Mouse (Mus musculus) lung, postnatal 4 days (tissue): ENCODE results near the gene Cspg4.
"Not testable (repeated sequence)": the region's sequence is repeated elsewhere in the genome, so short reads cannot be mapped to it uniquely, and the experiment has no call there.

Experiments
- DNase-seq, 2 experiments: peaks; one replicate each; pipeline ENCODE4 v3.0.0; 2021

The Cspg4 gene

DNA sequence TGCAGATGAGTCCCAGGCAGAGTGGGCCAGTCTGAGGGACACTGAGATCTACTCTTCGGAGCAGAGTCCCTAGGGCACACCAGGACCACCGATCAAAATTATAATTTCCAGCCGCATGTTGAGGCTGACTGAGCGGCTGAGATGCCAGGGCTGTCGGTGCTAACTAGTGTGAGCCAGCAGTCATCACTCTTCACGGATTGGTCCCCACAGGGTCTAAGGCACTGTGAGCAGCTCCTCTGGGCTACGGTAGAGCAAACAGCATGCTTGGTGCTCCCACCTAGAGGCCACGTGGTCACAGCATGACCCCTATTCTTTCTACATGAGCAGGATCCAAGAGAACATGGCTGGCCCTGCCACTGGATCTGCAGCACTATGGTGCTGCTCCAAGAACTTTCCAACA lies 28.5 kb downstream of the Cspg4 start:
- DNase-seq, result no peak

DNA sequence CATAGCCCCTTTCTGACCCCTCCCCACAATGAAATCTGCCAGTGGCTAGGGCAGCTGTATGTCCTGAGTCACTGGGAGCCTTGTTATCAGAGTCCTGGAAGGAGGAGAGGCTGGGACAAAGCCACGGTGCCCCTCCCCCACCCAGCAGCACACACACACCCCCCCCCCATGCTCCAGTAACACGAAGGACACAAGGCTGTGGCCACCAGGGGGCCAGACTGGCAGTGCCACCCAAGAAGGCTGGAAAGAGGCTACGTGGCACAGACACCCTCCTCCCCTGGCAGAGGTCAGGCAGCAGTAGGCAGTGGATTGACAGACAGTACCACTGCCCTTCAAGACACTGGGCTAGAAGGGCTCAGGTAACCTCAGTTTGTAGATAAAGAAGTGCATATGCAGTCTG lies 29.2 kb downstream of the Cspg4 start:
- DNase-seq, result peak; percentile 64 to 75

DNA sequence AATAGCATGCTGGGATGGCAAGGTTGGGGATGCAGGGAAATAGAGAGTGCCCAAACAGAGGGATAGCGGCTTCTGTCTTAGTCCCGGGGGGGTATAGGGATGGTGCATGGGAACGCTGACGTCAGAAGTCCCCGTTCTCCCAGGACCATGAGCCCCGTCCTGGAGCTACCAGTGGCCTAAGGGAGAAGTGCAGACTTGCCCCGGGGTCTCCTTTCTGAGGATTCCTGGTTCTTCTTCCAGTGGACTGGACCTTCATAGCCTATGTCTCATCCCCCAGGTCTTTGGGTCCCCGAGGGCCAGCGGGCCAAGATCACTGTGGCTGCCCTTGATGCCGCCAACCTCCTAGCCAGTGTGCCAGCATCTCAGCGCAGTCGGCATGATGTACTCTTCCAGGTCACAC lies 31.9 kb downstream of the Cspg4 start:
- no peak for DNase-seq

DNA sequence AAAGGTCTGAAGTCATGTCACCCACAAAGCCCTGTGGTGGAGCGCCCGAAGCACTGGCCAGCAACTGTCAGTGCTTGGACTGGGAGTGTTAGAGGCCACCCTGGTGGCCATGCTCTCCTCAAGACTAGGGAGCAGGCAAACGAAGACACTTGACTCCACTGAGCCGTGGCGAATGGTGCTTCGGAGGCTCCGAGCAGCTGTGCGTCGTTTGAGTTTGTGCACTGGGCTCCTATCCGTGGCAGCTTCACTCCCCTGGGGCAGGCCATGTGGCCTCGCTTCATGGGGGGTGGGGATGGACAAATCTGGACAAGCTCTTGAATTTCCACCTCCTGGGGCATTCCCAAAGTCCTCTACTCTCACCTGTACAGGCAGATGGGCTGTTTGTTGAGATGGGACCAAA lies 34.6 kb downstream of the Cspg4 start:
- DNase-seq, result no peak

- no peak for DNase-seq
These were observed 35.2 kb downstream of the Cspg4 start for GRCm38 (mm10) chr9:56900060-56900459.

DNA sequence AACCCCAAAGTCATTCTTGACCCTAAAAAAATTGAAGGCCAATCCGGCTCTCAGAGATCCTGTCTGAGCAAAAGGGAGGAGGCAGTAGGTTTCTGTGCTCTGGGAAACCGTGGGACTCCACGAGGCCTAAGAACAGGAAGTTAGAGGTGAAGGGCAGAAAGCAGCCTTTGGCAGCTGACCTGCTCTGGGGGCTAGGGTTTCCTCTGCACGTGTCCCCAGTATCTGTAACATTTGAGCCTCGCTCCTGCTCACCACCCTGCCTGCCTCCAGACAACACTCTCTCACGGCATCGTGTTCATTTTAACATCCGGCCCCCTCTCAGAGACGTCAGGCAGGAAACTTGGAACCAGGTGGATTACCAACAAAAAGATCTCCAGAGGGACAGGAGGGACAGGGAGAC lies 35.7 kb downstream of the Cspg4 start:
- no peak for DNase-seq

DNA sequence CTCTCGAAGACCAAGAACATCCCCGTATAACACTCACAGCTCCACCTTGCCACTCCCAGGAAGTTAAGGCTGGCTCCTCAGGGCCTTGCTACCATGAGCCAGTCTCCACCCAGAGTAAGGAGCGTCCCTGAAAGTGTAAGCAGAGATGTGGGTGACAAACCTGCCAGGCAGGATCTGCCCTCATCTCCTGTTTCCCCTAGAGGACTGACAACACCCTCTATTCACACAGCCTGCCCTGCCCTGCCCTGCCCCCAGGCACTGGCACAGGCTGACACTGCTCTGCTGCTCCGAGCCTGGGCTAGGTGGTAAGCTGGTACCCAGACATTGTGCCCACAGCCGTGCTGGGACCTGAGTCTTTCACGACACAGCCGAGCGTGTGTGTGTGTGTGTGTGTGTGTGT lies 36.4 kb downstream of the Cspg4 start:
- peak in 1 of 2 experiments; percentile 60 for DNase-seq

- no peak for DNase-seq
These were observed 38.8 kb downstream of the Cspg4 start for GRCm38 (mm10) chr9:56903662-56904061.

DNA sequence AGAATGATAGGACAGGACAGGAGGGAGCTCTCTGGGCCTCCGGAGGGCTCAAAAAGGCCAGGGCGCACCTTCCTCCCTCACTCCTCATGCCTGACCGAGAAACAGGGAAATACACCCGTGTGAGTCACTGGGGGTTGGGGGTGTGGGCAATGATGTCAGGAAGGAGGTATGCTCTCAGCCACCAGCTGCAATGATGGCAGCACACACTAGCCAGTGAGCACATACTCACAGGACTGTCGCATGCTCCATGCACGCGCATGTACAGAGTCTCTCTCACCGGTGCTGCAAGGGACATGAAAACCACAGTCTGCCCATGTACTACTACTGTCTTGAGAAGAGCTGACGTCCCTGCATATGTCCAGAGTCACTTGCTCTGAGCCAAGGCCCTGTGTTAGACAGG lies 42.7 kb downstream of the Cspg4 start:
- no peak for DNase-seq

DNA sequence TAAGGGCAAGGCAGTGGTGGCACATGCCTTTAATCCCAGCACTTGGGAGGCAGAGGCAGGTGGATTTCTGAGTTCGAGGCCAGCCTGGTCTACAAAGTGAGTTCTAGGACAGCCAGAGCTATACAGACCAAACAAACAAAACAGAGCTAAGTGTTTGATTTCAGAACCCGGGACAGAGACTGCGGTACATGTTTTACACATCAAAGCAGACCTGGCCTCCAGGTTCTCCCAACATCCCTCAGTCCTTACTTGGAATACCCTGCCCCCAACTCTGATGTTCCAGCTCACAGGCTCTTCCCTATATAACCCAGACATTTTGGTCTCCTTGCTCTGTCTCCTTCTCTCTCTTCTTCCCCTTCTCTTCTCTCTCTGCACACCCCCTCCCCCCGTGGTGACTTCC lies 45.2 kb downstream of the Cspg4 start:
- not testable (repeated sequence) for DNase-seq

GRCm38 (mm10) chr9:56911017-56911416 lies 46.2 kb downstream of the Cspg4 start:
- DNase-seq, result no peak

GRCm38 (mm10) chr9:56913991-56914390 lies 49.2 kb downstream of the Cspg4 start:
- no peak for DNase-seq

GRCm38 (mm10) chr9:56915116-56915515 lies 50.3 kb downstream of the Cspg4 start:
- DNase-seq, result no peak

GRCm38 (mm10) chr9:56915695-56916410 lies 51.0 kb downstream of the Cspg4 start:
- no peak for DNase-seq

GRCm38 (mm10) chr9:56917131-56917530 lies 52.3 kb downstream of the Cspg4 start:
- no peak for DNase-seq

GRCm38 (mm10) chr9:56918466-56918865 lies 53.6 kb downstream of the Cspg4 start:
- DNase-seq, result no peak

- DNase-seq, result no peak
These were observed 57.9 kb downstream of the Cspg4 start for GRCm38 (mm10) chr9:56922746-56923145.

DNA sequence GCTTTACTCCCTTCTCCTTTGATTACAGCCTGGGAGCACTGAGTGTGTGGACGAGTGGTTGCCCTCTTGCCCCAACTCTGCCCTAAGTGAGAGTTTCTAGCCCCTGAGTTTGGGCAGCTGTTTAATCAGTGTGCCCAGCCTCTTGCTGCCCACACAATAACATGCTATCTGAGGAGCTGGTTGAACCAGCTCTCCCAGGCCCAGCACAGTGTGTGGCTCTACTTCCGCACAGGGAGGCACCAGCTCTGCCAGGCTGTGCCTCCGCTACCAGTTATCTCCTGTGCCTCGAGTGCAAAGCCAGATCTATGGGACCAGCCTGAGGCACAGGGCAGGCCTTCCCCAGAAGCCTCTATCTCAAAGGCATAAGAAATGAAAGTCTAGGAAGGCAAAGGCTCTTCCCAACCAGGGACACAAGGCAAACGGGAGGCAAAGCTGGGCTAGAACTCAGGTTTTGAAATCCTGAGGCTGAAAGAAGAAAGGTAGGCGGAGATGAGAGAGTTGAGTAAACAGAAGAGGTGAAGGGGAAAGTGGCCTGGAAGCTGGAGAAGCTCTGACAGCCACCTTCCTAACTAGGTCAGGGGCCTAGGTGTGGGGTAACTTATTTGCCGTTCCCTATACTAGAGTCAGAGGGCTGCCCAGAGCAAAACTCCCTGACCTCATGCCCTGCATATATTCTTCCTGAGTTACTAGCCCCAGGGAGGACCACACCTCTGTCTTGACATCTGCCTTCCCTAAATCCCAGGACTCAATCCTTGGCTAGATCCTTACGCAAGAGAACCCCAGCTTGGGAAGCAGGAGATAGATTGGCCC lies 59.2 kb downstream of the Cspg4 start:
- DNase-seq, result no peak

DNA sequence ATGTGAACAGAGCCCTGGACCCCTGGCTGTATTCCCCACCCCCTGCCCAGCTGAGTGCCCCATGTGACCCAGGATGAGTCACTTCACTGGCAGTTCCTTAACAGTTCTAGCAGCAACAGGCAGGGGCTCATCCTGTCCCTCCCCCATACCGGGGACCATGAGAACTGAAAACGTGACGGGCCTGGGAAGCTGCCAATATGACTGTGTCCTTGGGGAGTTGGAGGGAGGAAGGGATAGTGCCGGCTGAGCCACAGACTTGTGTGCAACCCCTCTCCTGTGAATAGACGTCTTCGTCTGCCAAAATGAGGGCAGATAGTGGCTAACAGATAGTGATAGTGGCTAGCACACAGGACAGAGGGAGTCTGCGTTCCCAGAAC lies 59.8 kb downstream of the Cspg4 start:
- peak; percentile 86 to 90 for DNase-seq

- DNase-seq, result no peak
These were observed 60.6 kb downstream of the Cspg4 start for GRCm38 (mm10) chr9:56925291-56926024.

DNA sequence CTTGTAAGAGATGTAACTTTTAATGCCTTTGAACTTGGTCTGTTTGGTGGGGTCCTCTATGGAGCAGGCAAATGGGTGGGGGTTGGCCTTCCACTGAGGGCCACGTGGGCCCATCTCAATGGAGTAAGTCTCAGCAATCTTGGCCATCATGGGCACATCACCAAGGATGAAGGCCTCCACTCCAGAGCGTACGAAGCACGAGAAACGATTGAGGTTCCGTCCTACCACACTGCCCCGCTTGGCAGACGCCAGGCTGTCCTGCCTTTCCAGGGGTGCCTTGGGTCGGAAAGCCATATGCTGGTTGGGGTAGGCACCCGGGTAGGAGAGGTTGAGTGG lies 61.2 kb downstream of the Cspg4 start:
- no peak for DNase-seq

- DNase-seq, result no peak
These were observed 61.6 kb downstream of the Cspg4 start for GRCm38 (mm10) chr9:56926387-56926786.

GRCm38 (mm10) chr9:56927191-56928012 lies 62.6 kb downstream of the Cspg4 start:
- peak; percentile 62 to 81 for DNase-seq
